Mouse (Mus musculus): ENCODE measurements around the gene Rab40b. TPM values are rescaled to one million over a fixed set of nuclear protein-coding genes. Genes with fewer than 3 reads are reported as not detected.
A peak's percentile ranks its signal among the peaks of the same experiment; 100 is the strongest.
"Not testable (repeated sequence)": the region's sequence is repeated elsewhere in the genome, so short reads cannot be mapped to it uniquely, and the experiment has no call there.

Gene Rab40b
- polyA plus RNA-seq, 1 experiment: 0.82 TPM

DNA sequence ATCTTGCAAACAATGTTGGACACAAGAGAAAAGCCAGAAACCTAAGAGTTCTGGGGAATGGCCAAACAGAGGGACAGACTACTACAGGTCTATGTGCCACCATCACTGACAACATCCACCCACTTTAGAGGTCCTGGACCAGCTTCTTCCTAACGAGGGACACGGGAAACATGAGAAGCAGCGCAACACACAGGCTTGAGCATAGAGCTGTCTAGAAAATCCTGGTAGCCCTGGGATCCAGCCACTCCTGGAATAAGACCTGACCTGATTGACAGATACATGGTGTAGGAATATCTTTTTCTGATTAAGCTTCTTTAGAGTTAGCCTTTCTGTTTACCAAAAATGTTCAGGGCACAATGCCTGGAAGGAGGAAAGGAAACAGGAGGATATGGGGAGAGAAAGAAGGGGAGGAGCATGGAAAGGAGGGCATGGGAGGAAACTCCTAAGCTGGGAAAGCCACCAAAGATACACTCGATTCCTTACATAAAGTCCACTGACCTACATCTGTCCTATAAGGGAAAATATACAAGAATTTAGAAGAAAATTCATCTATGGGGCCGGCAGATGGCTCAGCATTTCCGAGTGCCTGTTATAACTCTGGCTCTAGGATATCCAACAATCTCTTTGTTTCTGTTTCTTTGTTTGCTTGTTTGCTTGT is 17.6 kb downstream of the Rab40b start:
- 76% methylated on average over 6 of the region's 6 CpGs for WGBS
- DNase-seq (ENCODE audit: low read depth, low spot score): no peak

DNA sequence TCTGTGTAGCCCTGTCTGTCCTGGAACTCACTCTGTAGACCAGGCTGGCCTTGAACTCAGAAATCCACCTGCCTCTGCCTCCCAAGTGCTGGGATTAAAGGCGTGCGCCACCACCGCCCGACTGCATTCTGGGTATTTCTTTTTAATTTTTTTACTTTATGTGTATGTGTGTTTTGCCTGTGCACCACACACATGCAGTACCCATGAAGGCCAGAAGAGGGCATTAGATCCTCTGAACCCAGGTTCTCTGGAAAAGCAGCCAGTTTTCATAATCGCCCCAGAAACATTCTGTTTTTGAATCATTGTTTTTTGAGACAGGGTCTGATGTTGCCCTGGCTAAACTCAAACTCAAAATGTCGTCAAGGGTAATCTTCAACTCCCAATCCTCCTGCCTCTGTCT is 18.4 kb downstream of the Rab40b start:
- WGBS: 65% methylated on average over 6 of the region's 6 CpGs
- DNase-seq (ENCODE audit: low read depth, low spot score): no peak

DNA sequence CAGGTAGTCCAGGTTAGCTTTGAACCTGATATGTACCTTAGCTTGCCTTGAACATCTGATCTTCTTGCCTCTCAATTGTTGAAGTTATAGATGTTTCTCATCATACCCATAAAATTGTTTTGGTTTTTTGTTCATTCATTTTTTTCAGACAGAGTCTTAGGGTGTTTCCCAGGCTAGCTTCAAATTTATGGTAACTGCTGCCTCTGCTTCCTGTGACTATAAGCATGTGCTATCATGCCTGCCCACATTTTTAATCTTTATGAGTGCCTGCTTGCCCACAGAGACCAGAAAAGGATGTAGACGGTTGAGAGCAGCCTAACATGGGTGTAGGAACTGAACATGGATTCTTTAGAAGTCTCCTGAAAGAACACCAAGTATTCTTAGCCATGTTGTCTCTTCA is 19.3 kb downstream of the Rab40b start:
- WGBS: 57% methylated on average over 1 of the region's 1 CpGs
- DNase-seq (ENCODE audit: low read depth, low spot score): no peak

DNA sequence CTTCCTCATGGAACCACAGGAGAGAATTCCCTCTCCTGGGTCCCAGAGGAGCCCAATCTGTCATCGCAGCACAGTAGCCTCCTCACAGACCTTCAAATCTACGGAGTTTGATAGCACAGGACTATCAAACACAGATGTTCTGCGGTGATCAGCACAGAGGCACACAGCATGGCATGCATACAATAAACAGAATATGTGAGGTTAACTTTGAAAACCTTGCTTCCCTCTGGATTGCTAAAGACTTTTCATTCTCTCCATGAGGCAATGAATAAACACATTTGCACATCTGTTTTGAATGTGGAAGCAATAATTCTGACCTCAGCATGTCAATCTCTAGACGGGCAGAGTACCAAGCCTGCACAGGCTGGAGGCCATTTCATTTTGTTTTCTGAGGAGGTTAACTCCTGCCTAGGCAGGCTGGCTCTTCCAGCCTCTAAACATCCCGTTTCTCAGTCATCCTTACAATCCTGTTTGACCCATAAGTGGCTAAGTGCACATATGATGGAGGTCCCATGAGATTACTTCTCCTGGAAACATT is 20.8 kb downstream of the Rab40b start:
- DNase-seq (ENCODE audit: low read depth, low spot score): no peak
- WGBS: 52% methylated on average over 5 of the region's 5 CpGs

DNA sequence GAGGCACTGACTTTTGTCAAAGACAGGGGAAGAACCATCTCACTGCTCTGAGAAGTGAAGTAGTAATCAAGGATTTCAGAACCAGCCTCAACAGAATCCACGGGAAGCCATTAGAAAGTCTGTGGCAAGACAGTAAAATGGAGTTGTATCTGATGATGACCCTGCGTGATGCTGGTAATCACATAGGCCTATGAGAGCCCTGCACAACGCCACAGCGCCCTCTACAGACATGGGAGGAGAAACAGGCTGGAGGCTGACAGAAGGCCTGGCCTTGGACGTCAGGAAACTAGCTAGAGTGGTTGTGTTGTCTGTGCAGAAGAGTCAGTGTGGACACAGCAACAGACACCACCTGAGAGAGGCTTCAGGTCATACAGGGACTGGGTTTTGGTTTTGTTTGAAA is 25.8 kb downstream of the Rab40b start:
- no peak for DNase-seq (ENCODE audit: low read depth, low spot score)
- WGBS: 31% methylated on average over 5 of the region's 5 CpGs

DNA sequence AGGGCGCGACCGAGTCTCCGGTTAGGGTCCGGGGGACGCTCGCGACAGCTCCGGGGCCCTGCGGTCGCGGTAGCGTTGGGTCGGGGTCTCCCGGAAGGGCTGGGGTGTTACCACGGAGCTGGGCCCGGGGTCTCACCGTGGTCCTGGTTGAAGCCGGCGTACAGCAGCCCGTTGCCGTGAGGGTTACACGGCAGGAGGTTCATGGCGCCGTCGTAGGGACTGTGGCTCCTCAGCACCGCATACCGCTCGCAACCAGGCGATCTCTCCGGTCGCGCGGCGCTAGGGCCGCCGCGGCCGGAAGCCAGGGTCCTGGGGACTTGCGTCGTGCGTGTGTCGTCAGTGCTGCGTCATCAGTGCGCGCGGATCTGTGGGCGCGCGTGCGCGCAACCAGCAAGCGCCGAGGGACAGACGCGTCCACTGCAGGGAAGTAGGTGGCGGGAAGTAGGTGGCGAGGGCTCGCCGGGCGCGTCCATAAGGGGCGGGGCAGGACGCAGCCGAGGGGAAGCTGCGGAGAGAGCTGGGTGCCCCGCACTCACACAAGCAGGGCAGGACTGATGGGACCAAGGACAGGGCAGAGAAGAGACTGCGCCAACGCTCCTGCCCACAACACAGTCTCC is 33.9 kb downstream of the Rab40b start, which contains the start of gene Wdr45b:
Gene Wdr45b (minus strand): TSS at position 355 of the 617 bp plus-strand sequence.
- peak; percentile 85 for DNase-seq (ENCODE audit: low read depth, low spot score)
- WGBS: under 1% methylated on average over 69 of the region's 69 CpGs

DNA sequence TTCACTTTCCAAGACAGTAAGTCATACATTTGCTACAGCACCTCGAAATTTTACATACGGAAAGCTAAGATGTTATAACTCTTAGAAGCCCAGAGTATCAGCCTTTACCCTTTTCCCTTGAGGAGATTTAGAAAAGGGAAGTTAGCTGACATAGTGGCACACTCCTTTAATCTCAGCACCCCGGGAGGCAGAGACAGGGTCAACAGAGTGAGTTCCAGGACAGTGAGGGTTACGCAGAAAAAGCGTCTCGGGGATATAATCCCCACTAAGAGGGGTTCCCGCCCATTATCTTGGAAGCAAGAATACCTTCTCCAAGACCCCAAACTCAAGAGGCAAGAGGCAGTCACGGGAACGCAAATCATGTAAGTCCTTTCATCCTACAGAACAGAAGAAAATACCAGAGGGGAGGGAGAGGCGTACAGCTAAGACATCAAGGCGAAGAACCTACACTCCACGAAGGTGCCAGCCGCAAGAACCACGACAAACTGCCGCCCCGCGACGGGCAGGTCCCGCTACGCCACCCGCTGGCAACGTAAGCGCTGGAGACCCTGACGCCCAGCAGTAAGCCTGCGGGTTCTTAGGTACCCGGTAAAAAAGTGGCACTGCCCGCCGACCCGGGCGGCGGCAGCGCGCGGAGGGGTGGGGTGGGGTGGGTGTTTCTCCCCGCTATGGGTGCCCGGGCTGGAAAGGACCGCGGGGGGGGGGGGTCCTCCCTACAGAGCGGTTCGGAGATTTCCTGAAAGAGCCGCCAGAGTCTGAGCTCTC is 34.5 kb downstream of the Rab40b start:
- no peak for DNase-seq (ENCODE audit: low read depth, low spot score)
- WGBS: 2% methylated on average over 41 of the region's 41 CpGs

DNA sequence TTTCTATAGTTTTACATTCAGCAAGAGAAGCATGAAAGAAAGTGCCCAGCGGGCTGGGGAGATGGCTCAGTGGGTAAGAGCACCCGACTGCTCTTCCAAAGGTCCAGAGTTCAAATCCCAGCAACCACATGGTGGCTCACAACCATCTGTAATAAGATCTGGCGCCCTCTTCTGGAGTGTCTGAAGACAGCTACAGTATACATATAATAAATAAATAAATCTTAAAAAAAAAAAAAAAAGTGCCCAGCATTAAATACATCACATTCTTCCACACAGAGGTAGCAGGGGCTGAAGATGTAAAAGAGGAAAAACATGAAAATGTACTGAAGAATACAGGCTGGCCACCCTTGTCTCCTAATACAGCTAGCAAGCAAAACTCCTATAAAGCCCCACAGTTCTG is 39.3 kb downstream of the Rab40b start:
- 78% methylated on average over 3 of the region's 3 CpGs for WGBS
- DNase-seq (ENCODE audit: low read depth, low spot score): not testable (repeated sequence)

DNA sequence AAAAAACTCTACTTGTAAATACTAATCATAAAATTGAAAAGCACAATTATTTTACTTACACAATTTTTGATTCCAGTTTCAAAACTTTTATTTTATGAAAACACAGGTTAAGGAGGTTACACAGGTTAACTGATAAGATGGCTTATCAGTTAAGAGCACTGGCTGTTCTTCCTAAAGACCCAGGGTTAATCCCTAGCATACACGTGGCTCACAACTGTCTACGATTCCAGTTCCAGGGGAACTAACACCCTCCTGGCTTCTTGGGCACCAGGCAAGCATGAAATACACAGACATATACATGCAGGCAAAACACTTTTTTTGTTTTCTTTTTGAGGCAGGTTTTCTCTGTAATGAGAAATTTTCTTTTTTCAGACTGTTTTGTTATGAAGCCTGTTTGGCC is 39.9 kb downstream of the Rab40b start:
- DNase-seq (ENCODE audit: low read depth, low spot score): no peak
- 61% methylated on average over 2 of the region's 2 CpGs for WGBS

DNA sequence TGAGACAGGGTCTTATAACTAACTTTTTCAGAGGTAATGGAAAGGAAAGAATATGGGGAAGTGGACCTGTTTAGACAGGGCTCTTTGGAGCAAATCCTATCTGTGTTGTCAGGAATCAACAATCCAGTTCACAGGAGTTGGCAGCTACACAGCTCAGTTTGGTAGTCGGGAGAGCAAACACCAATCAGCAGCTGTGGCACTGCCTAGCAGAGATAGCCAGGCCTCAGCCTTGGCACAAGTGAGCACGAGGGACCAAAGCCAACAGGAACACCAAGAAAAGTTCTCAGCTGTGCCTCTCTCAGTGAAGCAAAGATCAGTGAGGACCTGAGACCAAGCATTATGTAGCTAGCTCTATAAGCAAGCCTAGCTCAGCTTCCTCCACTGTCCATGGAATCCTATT is 41.0 kb downstream of the Rab40b start:
- DNase-seq (ENCODE audit: low read depth, low spot score): no peak
- 26% methylated on average over 2 of the region's 2 CpGs for WGBS

DNA sequence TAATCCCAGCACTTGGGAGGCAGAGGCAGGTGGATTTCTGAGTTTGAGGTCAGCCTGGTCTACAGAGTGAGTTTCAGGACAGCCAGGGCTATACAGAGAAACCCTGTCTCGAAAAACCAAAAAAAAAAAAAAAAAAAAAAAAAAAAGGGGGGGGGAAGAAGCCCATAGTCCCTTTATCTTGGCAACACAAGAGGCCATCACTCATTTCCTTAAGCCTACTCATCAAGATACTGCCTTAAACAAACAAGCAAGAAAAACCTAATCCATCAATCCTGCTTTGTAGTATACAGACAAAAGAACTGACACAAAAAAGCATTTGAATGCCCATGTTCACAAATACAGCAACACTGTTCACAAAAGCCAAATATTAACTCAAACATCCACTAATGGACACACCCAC is 45.6 kb downstream of the Rab40b start:
- DNase-seq (ENCODE audit: low read depth, low spot score): not testable (repeated sequence)
- 63% methylated on average over 1 of the region's 1 CpGs for WGBS

DNA sequence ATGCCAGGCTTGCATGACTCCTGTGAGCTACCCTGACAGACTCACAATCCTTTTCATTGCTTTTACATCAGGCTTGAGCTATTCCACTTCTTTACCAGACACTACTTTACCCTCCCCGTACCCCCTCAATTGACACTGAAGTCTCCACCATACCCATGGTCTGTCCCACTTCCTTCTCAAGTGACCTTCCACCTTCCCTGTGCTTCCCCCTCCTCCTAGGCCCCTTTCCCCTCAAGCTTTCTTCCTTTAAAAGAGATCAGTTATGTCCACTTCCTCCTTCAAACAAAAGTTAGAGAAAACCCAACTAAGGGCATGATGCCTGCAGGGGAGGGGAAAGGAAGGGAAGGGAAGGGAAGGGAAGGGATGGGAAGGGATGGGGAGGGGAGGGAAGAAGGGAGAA is 47.8 kb downstream of the Rab40b start:
- 82% methylated on average over 1 of the region's 1 CpGs for WGBS

DNA sequence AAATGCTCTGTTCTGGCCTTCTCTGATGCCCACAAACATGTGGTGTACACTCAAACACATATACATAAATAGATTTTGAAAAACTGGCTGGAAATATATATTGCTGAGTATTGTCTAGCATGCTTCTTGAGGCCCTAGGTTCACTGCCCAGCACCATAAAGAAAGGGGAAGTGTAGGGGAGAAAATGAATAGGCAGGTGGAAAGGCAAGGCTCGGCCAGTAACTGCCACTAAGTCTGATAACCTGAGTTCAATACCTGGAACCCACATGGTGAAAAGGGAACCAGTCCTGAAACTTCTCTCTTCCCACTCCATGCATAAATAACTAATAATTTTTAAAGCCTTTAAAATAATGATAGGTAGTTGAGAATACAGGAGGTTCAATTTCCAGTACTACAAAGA is 48.4 kb downstream of the Rab40b start:
- WGBS: 64% methylated on average over 1 of the region's 1 CpGs
- no peak for DNase-seq (ENCODE audit: low read depth, low spot score)

More for the DNA sequence above, 47.8 kb downstream of the Rab40b start:
- no peak for DNase-seq (ENCODE audit: low read depth, low spot score)

DNA sequence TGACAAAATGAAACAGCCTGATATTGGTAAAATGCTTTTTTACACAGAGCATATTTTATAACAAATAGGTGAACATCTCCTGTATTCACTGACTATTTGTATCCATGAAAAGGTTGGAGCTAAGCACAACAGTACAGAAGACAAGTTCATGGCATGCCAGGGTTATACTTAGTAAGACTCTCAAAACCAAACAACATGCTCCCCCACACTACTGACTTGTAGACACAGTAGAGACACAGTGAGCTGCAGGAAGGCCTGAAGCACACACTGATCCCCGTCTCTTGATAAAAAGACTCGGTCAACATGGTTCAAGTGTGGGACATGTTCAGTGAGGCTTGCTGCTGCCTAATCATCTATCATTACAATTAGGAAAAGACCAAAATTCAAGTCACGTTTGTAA is 56.4 kb downstream of the Rab40b start:
- DNase-seq (ENCODE audit: low read depth, low spot score): no peak
- WGBS: 83% methylated on average over 3 of the region's 3 CpGs

DNA sequence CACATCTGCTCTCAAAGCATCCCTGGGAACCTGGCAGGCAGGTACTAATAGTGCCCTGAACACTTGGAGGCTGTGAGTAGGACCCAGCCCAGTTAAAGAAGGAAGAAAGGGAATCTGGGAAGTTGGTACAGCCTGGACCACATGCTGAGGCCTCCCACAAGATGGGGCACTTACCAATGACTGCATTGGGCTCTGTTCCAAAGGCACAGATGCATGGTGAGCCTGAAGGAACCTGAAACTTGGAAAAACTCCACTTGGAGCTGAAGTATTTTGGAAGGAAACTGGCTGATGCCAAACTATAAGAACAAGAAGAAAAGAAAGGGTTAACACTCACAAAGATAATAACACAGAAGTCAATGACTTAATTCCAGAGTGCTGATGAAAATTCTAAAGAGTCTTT is 59.4 kb downstream of the Rab40b start:
- no peak for DNase-seq (ENCODE audit: low read depth, low spot score)

DNA sequence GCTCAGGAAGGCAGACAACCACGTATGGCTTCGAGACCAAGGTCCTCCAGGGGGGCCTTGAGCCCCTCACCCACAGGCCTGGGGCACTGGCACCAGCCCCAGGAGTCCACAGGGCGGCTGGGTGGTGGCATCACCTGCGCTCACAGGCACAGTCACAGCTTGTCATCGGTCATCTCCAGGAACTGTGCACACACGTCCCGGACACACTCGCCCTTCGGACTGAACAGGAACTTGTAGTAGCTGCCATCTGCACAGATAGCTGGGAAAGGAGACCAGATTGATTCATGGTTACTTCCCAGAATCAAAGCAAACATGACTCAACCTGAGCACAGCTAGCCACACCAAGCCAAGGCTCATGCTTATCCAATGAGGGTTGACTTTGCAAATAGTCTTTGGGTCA is 59.8 kb downstream of the Rab40b start:
- DNase-seq (ENCODE audit: low read depth, low spot score): no peak
- WGBS: 93% methylated on average over 9 of the region's 9 CpGs

DNA sequence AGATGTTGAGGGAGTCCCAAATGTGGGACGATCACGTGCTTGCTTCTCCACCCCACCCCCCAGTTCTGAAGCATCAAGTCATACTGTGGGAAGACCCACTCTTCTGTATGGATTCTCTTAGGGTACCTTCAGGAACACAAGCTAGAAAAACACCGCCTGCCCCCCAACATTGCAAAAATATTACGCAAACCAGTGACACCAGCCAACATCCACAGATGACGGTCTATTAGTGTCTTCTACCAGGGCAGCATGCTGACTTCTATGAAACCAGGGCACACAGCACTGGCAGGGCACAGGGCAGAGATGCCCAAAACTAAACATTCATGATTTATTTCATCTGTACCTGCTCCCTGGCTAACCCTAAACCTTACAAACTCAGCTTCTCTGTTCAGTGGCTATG is 61.4 kb downstream of the Rab40b start:
- DNase-seq (ENCODE audit: low read depth, low spot score): no peak
- WGBS: 96% methylated on average over 5 of the region's 5 CpGs

DNA sequence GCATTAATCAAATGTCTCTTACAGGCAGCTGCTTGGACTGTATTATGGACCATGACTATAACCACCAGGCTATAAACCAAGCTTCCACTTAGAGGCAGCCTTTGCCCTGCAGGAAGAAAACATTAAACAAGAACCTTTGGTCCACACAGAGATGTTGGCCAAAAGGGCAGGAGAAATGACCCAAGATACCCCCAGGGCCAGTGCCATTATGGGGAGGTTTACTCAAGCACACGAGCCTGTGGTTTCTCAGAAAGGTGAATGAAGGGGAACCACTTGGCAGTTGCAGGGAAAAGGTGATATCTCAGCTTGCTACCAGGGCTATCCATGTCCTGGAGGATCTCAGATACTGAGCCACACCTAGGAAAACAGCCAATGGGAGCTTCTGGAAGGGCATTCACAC is 62.0 kb downstream of the Rab40b start:
- DNase-seq (ENCODE audit: low read depth, low spot score): no peak
- WGBS: 57% methylated on average over 1 of the region's 1 CpGs

DNA sequence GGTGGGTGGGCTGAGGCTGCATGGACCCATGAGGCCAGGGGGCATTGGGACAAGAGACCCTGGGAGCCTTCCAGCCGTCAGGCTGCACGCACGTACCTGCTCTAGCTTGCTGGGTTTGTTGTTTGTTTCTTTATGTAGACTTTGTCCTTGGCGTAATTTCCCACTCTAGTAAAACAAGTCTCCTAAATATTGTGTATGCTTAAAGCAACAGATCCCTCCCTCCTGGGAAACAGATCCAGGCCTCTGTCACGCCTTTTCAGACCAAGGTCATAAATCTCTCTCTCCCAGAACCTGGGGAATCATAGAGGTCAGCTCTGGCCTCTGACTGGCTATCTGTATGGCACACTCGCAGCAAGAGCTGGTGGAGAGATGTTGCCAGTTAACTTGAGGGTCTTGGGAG is 80.3 kb downstream of the Rab40b start:
- WGBS: 64% methylated on average over 6 of the region's 6 CpGs
- DNase-seq (ENCODE audit: low read depth, low spot score): peak; percentile 13

DNA sequence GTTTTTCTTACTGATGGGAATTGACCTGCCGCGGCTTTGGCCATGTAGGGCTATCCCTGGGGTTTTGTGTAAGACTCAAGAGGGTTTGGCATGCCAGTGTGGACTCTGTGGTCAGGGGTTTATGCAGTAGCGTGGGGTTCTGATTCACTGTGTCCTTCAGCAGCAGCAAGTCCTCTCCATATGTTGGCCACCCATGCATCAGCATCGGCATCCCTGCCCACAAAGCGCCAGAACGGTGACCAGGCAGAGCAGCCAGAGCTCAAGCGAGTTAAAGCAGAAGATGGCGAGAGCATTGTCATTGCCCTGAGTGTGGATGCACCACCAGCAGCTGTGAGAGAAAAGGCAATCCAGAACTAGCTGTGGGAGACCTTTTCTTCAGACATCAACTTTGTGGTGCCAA is 81.4 kb downstream of the Rab40b start:
- DNase-seq (ENCODE audit: low read depth, low spot score): no peak
- 97% methylated on average over 8 of the region's 8 CpGs for WGBS
